Mouse (Mus musculus): Measurements from ENCODE around the gene Bag1.
"Not testable (repeated sequence)": the region's sequence is repeated elsewhere in the genome, so short reads cannot be mapped to it uniquely, and the experiment has no call there.

The Bag1 gene

DNA sequence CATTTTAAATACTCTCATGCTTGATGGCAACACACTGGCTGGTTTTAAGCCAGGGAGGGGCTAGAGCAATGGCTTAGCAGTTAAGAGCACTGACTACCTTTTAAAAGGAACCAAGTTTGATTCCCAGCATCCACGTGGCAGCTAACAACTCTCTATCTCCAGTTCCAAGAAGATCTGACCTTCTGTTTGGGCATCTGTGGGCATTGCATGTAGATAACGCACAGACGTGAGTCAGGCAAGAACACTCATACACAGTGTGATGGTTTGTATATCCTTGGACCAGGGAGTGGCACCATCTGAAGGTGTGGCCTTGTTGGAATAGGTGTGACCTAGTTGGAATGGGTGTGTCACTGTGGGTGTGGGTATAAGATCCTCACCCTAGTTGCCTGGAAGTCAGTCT lies 13.7 kb downstream of the Bag1 start:
- not testable (repeated sequence) for DNase-seq

DNA sequence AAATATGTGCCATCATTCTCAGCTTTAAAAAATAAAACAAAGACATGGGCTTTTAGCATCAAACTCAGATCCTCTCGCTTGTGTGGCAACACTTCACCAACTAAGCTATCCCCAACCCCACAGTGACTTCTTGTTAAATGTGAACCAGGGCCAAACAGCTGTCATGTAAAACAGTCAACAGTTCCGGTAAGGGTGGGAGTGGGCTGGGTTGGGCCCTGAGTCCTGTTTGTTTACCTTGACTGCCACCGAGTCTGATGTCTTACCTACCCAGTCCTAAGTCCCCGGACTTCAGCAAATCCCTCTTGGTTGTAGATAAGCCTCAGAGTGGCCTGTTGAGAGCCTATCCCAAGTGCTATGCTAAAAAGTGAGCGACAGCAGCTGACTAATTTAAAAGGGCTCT lies 14.4 kb downstream of the Bag1 start:
- DNase-seq = no peak

DNA sequence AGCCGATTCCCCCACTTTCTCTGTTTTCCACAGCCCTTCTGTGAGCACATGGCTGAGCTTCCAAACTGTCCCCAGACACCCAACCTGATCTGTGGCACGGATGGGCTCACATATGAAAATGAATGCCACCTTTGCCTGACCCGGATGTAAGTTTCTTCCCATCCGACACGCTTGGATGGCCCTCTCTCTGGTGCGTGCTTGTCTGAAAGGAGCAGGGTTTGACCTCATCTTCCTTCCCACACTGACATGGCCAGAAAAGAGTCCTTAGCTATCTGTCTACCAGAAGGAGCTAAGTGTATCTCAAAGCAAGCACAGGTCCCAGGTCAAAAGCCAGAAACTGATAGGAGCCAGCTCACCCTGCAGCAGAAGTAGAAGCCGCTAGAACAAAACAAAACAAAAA lies 19.0 kb downstream of the Bag1 start:
- no peak for DNase-seq

DNA sequence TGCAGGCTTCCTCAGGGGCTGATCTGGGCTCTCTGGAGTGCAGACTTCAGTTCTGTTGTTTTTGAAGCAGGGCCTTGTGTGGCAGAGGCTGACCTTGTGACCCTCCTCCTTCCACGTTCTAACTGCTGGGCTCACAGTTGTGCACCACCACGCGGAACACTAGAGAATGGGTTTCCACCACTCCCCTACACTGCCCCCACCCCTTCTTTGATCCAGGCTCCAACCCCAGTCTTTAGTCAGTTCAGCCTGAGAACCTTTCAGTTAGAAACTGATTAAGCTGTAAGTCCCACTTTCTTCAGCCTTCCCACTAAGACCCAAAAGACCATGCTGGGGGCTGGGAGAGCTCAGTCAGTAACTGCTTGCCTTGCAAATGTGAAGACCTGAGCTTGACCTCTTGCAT lies 22.5 kb downstream of the Bag1 start:
- DNase-seq = no peak

DNA sequence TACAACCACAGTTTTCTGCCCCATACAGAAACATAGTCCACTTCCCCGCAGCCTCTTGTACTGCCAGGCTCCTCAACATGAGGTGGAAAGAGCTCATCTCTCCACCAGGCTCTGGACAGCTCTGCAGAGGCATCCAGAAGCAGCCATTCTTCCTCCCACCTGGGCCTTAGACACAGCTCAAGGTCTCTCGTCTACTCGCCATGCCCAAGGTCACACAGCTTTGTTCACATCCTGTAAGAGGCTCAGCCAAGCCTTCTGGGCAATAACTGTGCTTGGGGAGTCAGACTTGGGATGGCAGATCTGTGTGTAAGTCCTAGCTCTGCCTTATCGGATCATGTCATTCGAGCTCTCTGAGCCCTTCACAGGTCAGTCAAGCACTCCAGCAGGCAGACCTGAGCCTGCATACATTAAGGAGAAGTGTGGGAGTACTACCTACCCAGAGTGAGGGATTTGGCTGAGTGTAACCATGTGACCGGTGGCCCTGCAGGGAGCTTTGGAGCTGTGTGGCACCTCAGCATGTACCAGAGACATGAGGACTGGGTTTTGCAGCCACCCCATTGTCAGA lies 24.9 kb downstream of the Bag1 start:
- peak; percentile 34 to 71 for DNase-seq

DNA sequence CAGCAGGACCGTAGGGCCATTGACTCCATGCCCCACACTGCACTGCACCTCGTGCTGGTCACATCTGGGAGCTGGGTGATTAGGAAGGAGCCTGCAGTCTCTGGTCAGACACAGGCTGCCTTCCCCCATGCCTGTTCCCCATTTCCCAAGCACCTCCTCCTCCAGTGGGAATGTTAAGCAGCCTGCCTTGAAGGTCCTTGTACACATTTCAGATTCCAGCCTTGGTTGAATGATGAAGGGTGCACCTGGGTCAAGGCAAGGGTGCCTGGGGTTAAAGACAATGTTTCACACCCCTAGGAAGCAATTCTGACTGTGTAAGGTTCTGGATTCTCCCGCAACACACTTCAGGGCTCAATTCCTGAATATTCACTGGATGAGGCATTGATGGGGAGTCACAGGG lies 26.8 kb downstream of the Bag1 start:
- DNase-seq = no peak

DNA sequence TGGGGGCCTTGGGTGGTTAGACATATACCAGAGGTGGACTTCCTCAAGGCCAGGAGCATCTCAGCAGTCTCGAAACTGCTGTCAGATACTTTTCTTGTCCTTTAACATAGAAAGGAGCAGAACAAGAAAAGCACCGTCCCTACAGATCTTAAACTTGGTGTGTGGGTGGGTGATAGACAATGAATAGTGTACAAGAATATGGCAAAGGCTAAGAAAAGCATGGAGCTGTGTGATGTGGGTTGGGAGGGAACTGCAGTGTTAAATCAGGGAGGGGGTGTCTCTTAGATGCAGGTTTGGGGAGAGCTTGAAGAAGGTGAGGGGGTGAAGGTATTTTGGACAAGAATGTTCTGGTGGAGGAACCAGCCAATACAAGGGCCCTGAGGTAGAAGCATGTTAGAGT lies 27.5 kb downstream of the Bag1 start:
- no peak for DNase-seq

DNA sequence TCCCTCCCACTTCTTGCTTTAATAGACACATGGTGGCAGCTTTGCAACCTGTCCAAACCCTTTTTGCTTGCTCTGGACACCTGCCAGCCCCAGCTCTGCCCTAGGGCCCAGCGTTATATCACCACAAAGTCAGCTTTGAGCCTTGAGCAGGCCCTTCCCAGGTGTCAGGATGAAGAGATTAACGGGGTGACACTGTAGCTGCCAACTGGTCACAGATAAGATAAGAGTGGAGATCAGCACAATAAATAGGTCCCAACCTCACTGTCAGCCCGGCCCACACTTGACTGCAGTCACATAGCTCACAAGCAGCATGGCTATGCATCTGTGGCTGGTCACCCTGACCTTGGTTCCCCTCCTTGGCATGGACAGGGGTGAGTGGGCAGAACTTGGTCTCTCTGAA lies 28.3 kb downstream of the Bag1 start, which contains the start of gene Spink4:
Gene Spink4 (plus strand): TSS at position 268 of the 400 bp plus-strand sequence.
- peak; percentile 25 to 56 for DNase-seq

DNA sequence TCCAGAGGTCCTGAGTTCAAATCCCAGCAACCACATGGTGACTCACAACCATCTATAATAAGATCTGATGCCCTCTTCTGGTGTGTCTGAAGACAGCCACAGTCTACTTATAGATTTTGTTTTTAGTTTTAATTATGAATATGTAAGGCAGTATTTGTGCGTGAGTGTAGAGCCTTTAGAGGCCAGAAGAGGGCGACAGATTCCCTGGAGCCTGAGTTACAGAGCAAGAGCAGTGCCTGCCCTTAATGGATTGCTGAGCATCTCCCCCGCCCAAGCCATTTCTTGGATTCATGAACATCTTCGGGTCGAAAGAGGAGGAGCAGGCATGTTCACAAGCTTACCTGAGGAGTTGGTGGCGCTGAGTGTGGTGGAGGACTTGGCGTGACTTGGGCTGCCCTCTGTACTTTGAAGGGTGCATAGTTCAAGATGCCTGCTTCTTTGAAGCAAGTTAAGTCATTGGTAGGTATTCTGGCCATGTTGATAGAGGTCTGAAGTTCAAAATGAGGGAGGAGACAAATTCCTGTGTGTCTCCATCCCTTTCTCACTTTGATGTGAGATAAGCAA lies 31.4 kb downstream of the Bag1 start:
- DNase-seq = peak; percentile 18 to 60

DNA sequence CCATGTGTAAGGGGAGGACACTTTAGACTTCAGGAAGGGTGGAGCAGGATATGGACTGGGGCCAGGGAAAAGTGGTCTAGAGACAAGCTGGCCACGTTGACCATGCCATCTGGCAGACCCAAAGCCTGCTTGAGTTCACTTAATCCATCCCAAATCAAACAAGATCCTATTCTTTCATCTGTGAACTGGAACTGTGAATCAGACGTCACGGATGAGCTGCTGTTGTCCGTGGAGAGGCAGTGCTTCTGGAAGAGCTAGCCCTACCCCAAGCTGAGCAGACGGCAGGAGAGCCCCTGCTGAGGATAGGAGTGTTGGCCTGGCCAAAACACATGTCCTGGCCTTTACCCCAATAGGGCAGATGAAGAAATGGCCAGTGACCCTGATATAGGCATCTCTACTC lies 32.1 kb downstream of the Bag1 start:
- DNase-seq = peak in 1 of 2 experiments; percentile 46

DNA sequence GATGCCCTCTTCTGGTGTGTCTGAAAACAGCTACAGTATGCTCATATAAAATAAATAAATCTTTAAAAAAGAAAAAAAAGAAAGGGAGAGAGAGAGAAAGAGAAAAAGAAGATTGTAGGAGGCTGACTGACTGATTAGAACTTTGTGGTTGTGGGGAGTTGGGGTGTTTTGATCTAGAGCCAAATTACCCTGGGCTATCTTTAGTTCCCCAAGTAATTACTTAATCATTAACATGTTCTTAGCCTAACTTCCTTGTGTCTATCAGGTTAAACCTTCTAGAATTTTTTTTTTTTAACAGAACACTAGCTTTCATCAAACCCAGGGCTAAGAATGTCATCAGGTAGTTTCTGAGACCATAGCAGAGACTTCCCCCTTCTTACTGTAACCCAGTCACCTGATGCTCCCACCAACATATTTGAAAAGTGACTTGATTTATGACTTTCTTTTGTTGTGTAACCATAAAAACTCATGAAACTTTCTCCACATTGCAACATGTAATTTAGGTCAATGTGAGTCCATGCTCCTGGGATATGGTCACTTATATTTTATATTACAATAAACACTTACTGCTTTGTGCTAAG lies 33.7 kb downstream of the Bag1 start:
- no peak for DNase-seq

DNA sequence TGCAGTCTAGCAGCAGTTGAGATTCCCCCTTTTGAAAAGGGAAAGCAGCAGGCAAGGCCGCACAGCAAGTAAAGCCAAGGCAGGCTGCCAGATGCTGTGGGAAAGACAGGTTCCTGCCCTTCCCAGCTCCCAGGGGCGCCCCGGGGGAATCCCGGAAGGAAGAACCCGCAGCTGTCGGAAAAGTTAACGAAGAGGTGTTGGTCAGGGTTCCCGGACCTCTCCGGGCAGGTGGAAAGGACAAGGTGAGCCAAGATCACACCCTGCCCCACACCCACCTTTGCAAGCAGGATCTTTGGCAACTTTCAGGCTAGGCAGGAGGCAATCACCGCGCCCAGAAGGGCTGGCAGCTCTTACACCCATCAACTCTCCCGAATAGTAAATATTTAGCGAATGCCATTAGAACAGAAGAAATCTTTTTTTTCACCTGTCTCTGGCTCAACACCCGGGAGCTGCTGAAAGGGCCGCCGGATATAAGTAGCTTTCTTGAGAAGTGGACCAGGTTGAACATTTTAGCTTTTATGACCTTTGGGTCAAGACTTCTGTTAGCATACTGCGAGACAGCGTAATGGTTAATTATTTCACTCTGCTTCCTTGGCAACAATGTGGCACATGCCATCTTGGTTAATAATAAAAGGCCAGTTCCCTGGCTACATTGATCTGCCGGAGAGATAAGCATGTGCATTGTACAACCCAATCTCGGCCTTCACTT lies 39.7 kb downstream of the Bag1 start:
- DNase-seq = peak; percentile 78 to 85

DNA sequence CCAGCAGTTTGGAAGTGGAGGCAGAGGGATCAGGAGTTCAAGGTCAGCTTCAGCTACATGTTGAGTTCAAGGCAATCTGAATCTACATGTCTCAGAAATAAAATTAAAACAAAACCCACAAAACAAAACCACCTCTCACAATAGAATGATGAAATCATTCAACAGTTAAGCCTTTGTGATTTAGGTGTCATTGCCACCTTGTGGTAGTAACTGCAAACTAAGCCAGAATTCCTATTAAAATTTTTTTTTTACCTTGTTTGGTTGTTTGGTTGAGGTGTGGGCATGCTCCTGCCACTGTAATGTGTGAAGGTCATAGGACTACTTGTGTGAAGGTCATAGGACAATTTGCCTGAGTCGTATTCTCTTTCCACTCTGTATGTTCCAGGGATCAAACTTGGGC lies 41.8 kb downstream of the Bag1 start:
- DNase-seq = peak in 1 of 2 experiments; percentile 23

DNA sequence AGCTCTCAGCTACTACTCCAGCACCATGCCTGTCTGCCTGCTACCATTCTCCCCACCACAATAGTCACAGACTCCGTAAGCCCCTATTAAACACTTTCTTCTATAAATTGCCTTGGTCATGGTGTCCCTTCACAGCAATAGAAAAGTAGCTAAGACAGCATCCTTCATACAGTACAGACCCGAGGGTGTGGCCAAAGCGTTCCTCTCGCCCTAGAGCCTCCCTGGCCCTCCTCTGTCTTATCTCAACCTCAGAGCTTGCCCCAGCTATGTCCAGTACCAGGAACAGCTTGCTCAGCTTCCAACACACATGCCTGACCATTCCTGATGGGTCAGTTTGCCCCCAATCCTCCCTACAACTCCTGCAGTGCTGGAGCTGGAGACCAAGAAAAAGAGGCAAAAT lies 47.5 kb downstream of the Bag1 start:
- peak in 1 of 2 experiments; percentile 6 for DNase-seq

DNA sequence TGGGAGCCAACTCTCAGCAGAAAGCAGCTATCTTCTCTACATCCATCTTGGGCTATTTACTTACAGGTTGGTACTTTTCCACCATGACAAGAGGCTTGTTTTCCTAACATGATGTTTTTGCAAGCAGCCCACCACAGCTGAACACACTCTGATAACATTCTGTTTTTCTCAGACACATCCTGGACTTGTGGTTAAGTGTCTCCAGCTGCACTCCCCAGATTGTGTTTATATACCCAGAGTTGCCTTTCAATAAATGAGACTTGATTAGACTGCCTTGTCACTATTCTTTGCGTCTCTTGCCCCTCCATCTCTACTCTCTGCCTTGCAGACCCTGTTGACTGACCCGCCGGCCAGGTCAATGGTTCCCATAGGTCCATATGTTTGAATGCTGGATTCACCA lies 48.0 kb downstream of the Bag1 start:
- DNase-seq = peak in 1 of 2 experiments; percentile 7

DNA sequence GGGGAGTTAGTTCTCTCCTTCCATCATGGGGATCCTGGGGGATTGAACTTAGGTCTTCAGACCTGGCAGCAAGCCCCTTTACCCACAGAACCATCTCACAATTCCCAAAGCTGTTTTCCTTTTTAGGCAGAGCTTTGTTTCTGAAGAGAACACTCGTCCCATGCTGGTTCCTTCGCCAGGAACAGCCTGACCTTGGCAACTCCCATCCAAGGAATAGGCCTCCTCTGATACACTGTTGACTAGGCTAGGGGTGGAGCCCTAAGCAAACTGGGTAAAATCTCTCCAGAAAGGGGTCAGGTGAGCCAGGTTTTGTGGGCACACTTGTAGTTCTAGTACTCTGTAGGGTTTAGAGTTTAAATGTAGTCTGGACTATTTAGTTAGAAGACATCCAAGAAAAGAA lies 48.8 kb downstream of the Bag1 start:
- DNase-seq = peak in 1 of 2 experiments; percentile 5

DNA sequence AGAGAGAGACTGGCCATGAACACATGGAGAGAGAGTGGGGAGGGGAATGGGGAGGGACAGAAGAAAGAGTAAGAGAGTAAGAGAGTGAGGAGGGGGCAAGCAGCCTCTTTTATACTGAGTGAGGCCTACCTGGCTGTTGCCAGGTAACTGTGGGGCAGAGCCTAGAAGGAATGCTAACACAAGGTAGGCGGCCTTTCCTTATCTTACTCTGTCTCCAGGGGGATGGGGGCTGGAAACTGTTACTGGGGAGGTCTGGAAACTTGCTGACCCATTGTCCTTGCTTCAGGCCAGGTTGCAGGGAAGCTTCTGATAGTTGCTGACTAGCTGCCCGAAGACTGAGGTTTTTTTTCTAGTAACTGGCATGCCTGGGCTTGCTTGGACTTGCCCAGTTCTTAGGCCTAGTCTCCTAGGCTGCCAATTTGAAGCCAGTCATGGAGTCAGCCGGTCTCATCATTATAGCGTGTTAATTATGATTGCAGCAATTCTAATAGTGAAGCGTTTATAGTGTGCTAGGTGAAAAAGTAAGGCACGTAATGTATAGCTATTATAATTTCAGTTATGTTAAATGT lies 49.5 kb downstream of the Bag1 start:
- peak in 1 of 2 experiments; percentile 11 for DNase-seq

DNA sequence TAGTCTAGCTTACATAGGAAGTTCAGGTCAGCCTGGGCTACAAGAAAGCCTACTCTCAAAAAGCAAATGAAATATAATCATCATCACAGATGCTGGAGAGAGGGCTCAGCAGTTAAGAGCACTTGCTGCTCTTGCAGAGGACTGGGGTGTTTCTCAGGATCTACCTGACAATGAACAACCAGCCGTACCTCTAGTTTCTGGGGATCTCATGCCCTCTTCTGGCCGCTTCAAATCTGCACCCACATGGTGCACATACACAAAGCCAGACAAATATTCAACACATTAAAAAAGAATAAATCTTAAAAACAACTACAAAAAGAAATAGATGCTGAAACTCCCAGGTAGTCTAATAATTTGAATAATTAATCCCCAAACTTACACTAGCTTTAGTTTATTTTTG lies 52.4 kb downstream of the Bag1 start:
- DNase-seq = peak in 1 of 2 experiments; percentile 13

DNA sequence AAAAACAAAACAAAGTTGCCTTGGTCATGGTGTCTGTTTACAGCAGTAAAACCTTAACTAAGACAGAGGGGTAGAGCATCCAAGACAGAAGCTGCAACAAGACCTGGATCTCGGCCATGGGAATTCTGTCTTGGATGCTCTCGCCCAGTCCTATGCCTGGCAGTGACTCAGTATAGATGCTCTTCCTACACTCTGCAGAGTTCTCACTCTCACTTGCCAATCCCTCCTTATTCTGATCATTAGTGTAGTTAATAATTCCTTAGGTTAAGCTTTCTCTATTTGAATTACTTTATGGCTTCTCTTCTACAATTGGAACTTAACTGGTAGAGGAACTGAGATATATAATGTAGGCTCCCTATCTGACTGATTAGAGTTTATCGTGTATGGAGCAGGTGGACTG lies 53.0 kb downstream of the Bag1 start:
- no peak for DNase-seq

DNA sequence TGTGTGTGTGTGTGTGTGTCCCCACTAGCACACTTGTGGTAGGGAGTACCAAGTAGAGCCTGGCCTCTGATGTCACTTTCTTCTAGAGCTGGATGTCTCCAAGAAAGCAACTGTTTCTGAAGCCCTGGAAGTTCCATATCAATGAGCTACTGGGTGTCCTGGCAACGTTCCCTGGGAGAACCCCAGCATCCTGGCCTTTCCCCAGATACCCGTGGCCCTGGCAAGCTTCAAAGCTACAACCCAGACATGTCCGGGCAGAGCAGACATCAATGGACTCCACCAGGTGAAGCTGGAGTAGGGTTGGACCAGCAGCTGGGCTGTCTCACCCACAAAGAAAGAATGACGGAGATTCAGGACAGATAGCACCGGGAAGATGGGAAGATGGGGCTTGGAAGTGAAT lies 56.9 kb downstream of the Bag1 start:
- DNase-seq = peak in 1 of 2 experiments; percentile 9

DNA sequence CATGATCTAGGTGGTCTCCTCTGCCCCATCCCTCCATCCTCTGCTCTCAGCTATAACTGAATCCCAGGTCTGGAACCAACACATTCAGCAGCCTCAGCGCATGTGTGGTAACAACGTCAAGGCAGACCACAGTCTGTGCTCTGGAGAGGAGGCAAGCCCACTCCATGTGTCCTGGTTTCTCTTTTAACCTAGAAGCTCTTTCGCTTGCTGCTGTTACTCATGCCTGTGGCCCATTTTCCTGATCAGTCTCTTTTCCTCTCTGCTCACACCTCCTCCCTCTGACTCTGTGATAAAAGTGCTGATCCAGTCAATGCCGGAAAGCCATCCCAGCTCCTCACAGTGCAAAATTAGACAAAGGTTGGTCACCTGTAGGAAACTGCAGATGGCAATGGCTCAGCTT lies 58.1 kb downstream of the Bag1 start:
- DNase-seq = peak in 1 of 2 experiments; percentile 15

DNA sequence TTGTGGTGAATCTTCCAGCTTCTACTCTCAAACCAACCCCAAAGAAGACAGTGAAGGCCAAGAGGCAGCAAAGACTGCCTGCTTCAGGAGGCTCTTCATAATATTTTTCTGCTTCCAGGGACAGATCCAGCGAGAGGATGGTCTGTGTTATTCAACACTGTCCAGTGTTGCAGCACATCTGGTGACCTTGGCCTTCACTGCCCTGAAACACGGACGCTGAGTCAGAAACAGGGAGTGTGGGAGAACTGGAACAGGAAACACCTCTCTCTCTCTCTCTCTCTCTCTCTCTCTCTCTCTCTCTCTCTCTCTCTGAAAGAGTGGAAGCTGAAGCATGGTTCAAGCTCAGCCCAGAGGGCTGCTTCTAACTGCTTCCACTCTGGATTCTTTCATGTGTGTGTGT lies 58.8 kb downstream of the Bag1 start:
- DNase-seq = peak in 1 of 2 experiments; percentile 4

DNA sequence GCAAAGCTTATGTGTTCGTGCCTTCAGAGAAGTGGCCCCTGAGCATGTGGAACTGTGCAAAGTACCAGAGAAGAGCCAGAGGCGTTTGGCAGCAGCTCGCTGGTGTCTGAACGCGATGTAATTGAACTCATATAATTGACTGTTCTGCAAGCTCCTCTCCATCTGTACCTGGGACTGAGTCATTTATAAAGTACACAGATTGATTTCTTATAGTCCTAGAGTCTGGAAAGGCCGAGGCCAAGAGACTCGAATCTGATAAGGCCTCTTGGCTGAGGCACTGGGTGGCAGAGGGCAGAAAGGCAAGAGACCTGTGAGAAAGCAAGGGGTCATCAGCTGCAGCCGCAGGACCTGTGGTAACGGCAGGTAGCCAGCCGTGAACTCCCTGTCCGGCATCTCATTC lies 59.3 kb downstream of the Bag1 start:
- peak in 1 of 2 experiments; percentile 16 for DNase-seq

All from kidney, postnatal 25 days (tissue).